Mouse (Mus musculus) E14TG2a.4 (cell line): Measurements from ENCODE around the gene Tnnt2.

Experiments
- CTCF ChIP-seq: conservative IDR thresholded peaks from 2 replicates; pipeline ENCODE4 v1.5.1; 2014; ENCODE audit warnings: low read length
- POU5F1 ChIP-seq: IDR thresholded peaks from 2 replicates; pipeline ENCODE4 v1.6.1; 2014; ENCODE audit warnings: low read length, borderline replicate concordance

GRCm38 (mm10) chr1:135853200-135853599 lies 17.0 kb downstream of the Tnnt2 start:
- TF ChIP-seq CTCF (no peak), POU5F1 (no peak)
